ENCODE assay signal across 7 mouse cellular contexts in genomic region chr14:13294200-13294599, GRCm38 (mm10).
"Had no signal": no experiment of that assay in that cellular context is flagged by ENCODE, and none has a peak within 500 bp of the region (broad histone marks: within the 10 kb centered on the region; RNA-seq: fewer than 3 reads in every experiment).

No protein-coding gene starts in this region.

- DNase-seq: lung, adult 2 months; lung, postnatal 14 days; lung, postnatal 36 days; right cerebral cortex, postnatal 14 days; thymus, adult 2 months; thymus, postnatal 25 days; thymus, postnatal 4 days had no signal
